Mouse (Mus musculus): ENCODE results near the gene Sgsm2.

DNA sequence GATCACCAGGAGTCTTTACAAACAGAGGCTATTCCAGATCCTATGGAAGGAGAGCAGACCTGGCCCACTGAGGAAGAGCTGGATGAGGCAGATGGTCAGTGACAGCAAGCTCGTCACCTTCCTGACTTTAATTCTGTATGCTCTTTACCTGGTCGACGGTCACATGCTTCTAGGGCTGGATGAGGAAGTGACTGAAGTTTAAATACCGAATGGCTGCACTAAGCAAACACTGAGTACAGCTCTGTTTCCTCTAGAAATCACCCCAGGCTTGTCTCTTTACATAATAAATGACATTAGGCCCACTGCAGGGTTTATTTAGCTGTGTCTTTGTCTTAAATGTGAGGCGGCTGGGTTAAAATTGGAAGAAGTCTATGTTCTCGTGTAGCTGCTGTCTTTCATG is 4.7 kb upstream of the Sgsm2 start:
- no peak for TF ChIP-seq CTCF (IDR thresholded peaks at IDR 0.05; ENCODE audit: low read depth)
- TF ChIP-seq EP300 (IDR thresholded peaks at IDR 0.05; ENCODE audit: low read depth) = no peak

Measured in liver, postnatal 0 days (tissue).